Mouse (Mus musculus) small intestine, adult 2 months (tissue): ENCODE measurements around the gene Yif1a. TPM values are rescaled to one million over a fixed set of nuclear protein-coding genes. Genes with fewer than 3 reads are reported as not detected.

Source experiments
- H3K27ac ChIP-seq: fragments of 200-500 bp; 2 replicates; pipeline ENCODE4 v1.5.1; 2012; ENCODE audit warnings: low read depth, low read length, control low read depth, inconsistent platforms; ENCODE audit not compliant: insufficient read depth
- H3K27me3 ChIP-seq: fragments of 200-500 bp; 2 replicates; pipeline ENCODE4 v1.6.1; 2012; ENCODE audit warnings: mild to moderate bottlenecking, moderate library complexity, low read length, inconsistent platforms; ENCODE audit not compliant: control insufficient read depth, insufficient read depth
- H3K36me3 ChIP-seq: fragments of 200-500 bp; 2 replicates; pipeline ENCODE4 v1.6.1; 2012; ENCODE audit warnings: mild to moderate bottlenecking, low read length, control low read depth, inconsistent platforms; ENCODE audit not compliant: control insufficient read depth, insufficient read depth
- H3K4me1 ChIP-seq: fragments of 200-500 bp; 2 replicates; pipeline ENCODE4 v1.6.1; 2012; ENCODE audit warnings: low read length, inconsistent platforms, mixed read lengths; ENCODE audit not compliant: control insufficient read depth, insufficient read depth, insufficient read length
- H3K4me3 ChIP-seq: fragments of 200-500 bp; 2 replicates; pipeline ENCODE4 v1.5.1; 2012; ENCODE audit warnings: low read depth, mild to moderate bottlenecking, control low read depth, inconsistent platforms, low read length, moderate library complexity
- CTCF ChIP-seq: fragments of 200-500 bp; IDR thresholded peaks from 2 replicates; pipeline ENCODE4 v1.5.1; 2012; ENCODE audit warnings: low read depth, mild to moderate bottlenecking, control low read depth, inconsistent platforms, low read length, moderate library complexity, mixed read lengths; ENCODE audit not compliant: insufficient replicate concordance, insufficient read length; ENCODE audit errors: extremely low read depth
- POLR2A ChIP-seq: fragments of 200-500 bp; IDR thresholded peaks from 2 replicates; pipeline ENCODE4 v1.6.1; 2012; ENCODE audit warnings: low read depth, mild to moderate bottlenecking, control low read depth, inconsistent platforms, low read length, moderate library complexity
- WGBS: fragments of 180-500 bp; shearing (Covaris S2); methylation state at CpG from one replicate; pipeline ENCODE4 v1.1.7; 2018; 5-methylcytosine and 5-hydroxymethylcytosine counted together
- polyA plus RNA-seq: library from polyadenylated mRNA; depleted of rRNA; stranded (reverse); fragments of >200 nt; gene quantifications from 2 replicates; pipeline ENCODE4 v1.2.3, GENCODE M21; 2012

Yif1a gene
- polyA plus RNA-seq, 1 experiment, result 252 TPM

DNA sequence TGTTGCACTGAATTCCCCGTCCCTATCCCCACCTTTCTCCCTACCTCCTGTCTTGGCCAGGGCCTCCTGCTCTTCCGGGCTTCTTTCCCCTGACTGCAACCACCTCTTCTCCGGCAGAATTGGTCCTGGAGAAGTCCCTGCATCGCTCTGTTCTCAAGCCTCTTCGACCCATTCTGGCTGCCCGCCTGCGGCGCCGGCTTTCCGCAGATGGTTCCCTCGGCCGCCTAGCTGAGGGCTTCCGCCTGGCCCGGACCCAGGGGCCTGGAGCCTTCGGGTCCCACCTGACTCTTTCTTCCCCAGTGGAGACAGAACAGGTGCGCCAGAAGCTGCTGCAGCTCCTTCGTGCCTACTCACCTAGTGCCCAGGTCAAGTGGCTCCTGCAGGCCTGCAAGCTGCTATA lies 35.5 kb upstream of the Yif1a start:
- Histone ChIP-seq H3K4me3 (no peak overlapping the region), H3K36me3 (peaks cover 8% of the 10 kb centered on the region; the same call in 1 of the 2 replicates), H3K4me1 (peaks cover 5% of the 10 kb centered on the region), H3K27ac (no peak overlapping the region), H3K27me3 (no peaks in the 10 kb centered on the region)
- WGBS, result 91% methylated on average over 17 of the region's 17 CpGs
- TF ChIP-seq POLR2A, result no peak
- no peak for TF ChIP-seq CTCF

DNA sequence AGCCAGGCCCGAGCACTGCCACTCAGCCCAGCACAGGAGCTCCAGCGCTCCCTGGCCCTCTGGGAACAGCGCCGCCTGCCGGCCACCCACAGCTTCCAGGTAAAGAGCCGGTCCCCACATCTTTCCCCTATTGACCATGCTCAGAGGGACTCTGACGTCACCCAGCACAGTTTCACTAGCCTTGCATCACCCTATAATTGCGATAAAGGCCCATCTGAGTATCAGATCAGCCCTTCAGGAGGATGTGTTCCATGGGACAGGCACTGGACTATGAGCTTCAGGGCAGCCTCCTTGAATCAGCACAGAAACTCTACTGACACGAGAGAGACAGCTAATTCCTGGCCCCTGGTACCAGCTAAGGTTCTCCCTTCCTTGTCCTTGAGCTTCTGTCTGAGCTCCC lies 34.4 kb upstream of the Yif1a start:
- no peak overlapping the region for H3K27ac ChIP-seq
- H3K36me3 ChIP-seq, result peaks cover 6% of the 10 kb centered on the region; the same call in 1 of the 2 replicates
- WGBS, result 33% methylated on average over 9 of the region's 9 CpGs
- H3K4me3 ChIP-seq, result no peak overlapping the region
- no peak for TF ChIP-seq POLR2A
- peak; percentile 82 for TF ChIP-seq CTCF
- H3K4me1 ChIP-seq, result peaks cover 5% of the 10 kb centered on the region
- H3K27me3 ChIP-seq, result no peaks in the 10 kb centered on the region

DNA sequence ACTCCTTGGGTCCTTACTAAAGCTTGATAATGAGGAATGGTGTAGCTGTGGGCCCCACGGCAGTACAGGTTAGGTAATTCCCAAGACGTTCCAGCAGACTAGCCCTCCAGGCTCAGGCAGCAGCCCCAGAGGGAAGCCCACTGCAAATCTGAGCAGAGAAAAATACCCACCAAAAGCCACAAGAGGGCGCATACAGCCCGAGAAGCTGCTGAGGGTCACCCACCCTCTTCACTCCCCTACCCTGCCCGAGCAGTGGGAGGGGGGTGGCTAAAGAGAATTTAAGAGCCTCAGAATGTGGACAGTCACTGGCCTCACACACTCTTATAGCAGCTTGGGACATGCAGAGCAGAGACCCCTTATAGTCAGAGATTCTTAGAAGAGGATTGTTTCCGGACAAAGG lies 32.1 kb upstream of the Yif1a start:
- Histone ChIP-seq H3K4me1 (no peaks in the 10 kb centered on the region; the same call in 1 of the 2 replicates), H3K27ac (no peak overlapping the region), H3K36me3 (no peaks in the 10 kb centered on the region), H3K4me3 (no peak overlapping the region), H3K27me3 (no peaks in the 10 kb centered on the region)
- 20% methylated on average over 6 of the region's 6 CpGs for WGBS
- TF ChIP-seq POLR2A (no peak), CTCF (peak; percentile 72; the same call in 1 of the 2 replicates)

GRCm38 (mm10) chr19:5057876-5058775 lies 30.2 kb upstream of the Yif1a start:
- no peaks in the 10 kb centered on the region for H3K36me3 ChIP-seq
- TF ChIP-seq POLR2A, result no peak
- TF ChIP-seq CTCF, result no peak

GRCm38 (mm10) chr19:5058801-5059771 lies 29.3 kb upstream of the Yif1a start:
- TF ChIP-seq CTCF (no peak), POLR2A (no peak)
- H3K27ac ChIP-seq, result no peak overlapping the region
- 24% methylated on average over 10 of the region's 10 CpGs for WGBS

More at GRCm38 (mm10) chr19:5057876-5058775, 30.2 kb upstream of the Yif1a start:
- Histone ChIP-seq H3K4me1 (no peaks in the 10 kb centered on the region), H3K27me3 (no peaks in the 10 kb centered on the region), H3K27ac (no peak overlapping the region), H3K4me3 (no peak overlapping the region)
- 28% methylated on average over 16 of the region's 16 CpGs for WGBS

GRCm38 (mm10) chr19:5060365-5061330 lies 27.7 kb upstream of the Yif1a start:
- Histone ChIP-seq H3K27me3 (no peaks in the 10 kb centered on the region), H3K4me1 (no peaks in the 10 kb centered on the region), H3K36me3 (no peaks in the 10 kb centered on the region), H3K4me3 (no peak overlapping the region), H3K27ac (no peak overlapping the region)
- TF ChIP-seq POLR2A, result no peak
- TF ChIP-seq CTCF, result no peak
- WGBS, result 39% methylated on average over 5 of the region's 5 CpGs

More at GRCm38 (mm10) chr19:5058801-5059771, 29.3 kb upstream of the Yif1a start:
- no peaks in the 10 kb centered on the region for H3K36me3 ChIP-seq
- H3K27me3 ChIP-seq, result no peaks in the 10 kb centered on the region
- no peaks in the 10 kb centered on the region for H3K4me1 ChIP-seq
- H3K4me3 ChIP-seq, result no peak overlapping the region
